Mouse (Mus musculus): Measurements from ENCODE around the gene Fam49a.

DNA sequence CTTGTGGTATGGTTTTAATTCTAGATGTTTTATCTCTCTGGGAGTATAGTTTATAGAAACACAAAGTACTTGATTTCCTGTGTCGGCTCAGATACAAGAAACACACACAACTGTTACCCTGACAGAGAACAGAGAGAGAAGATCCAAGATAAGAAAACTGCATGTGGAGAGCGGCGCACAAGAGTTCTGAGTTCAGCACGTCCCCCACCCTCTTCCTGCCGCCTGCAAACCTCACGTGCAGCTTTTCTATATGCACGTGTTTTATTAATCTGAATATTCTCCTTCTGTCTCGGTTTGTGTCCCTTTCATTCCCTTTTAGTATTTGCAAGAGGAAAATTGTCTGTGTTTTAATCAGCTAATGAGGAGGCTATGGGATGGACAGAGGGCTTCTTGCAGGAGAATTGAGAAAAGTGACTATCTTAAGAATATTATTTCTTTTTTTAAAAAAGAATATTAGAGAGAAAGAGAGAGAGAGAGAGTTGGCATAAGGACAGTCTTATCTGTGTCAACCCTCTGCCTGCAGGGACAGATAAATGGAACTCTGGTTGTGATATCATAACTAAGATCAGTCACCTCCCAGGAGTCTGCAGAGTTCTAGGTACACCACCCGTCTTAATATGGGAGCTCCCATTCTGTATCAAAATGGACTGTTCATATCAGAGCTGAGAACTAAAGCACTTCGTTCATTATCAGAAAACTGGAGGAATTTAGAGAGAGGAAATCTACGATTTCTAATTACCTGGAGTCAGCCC is 111.3 kb downstream of the Fam49a start:
- TF ChIP-seq CTCF (conservative IDR thresholded peaks at IDR 0.05; ENCODE audit: insufficient read depth, insufficient read length, low read depth, low read length), result no peak
- TF ChIP-seq POLR2A (IDR thresholded peaks at IDR 0.05; ENCODE audit: low read depth, low read length), result no peak

All from kidney, adult 2 months (tissue).